Mouse (Mus musculus): ENCODE measurements around the gene Olfr360.
"Not testable (repeated sequence)": the region's sequence is repeated elsewhere in the genome, so short reads cannot be mapped to it uniquely, and the experiment has no call there.

The Olfr360 gene

GRCm38 (mm10) chr2:37065446-37065845, at the start of gene Olfr360:
Gene Olfr360 (plus strand): TSS chr2:37065746.
- DNase-seq (ENCODE audit: extremely low read depth, insufficient read length, low spot score) = no peak

- DNase-seq (ENCODE audit: extremely low read depth, insufficient read length, low spot score) = not testable (repeated sequence)
Measured at GRCm38 (mm10) chr2:37089190-37089589, 23.6 kb downstream of the Olfr360 start, which contains the start of gene Olfr361. Gene Olfr361 (minus strand): TSS chr2:37089290.

- DNase-seq (ENCODE audit: extremely low read depth, insufficient read length, low spot score) = no peak
Measured at GRCm38 (mm10) chr2:37117810-37118209, 52.3 kb downstream of the Olfr360 start, which contains the start of gene Olfr362. Gene Olfr362 (minus strand): TSS chr2:37117910.
